Mouse (Mus musculus) bone marrow, adult 2 months (tissue): Measurements from ENCODE around the gene Col8a1.

Experiments
- CTCF ChIP-seq: fragments of 200-500 bp; IDR thresholded peaks from 2 replicates; pipeline ENCODE4 v1.5.1; 2011; ENCODE audit warnings: low read length, control low read depth; ENCODE audit not compliant: control insufficient read depth, insufficient read depth
- POLR2A ChIP-seq: fragments of 200-500 bp; IDR thresholded peaks from 2 replicates; pipeline ENCODE4 v1.6.1; 2011; ENCODE audit warnings: low read depth, mild to moderate bottlenecking, control low read depth, low read length, borderline replicate concordance; ENCODE audit not compliant: control insufficient read depth

DNA sequence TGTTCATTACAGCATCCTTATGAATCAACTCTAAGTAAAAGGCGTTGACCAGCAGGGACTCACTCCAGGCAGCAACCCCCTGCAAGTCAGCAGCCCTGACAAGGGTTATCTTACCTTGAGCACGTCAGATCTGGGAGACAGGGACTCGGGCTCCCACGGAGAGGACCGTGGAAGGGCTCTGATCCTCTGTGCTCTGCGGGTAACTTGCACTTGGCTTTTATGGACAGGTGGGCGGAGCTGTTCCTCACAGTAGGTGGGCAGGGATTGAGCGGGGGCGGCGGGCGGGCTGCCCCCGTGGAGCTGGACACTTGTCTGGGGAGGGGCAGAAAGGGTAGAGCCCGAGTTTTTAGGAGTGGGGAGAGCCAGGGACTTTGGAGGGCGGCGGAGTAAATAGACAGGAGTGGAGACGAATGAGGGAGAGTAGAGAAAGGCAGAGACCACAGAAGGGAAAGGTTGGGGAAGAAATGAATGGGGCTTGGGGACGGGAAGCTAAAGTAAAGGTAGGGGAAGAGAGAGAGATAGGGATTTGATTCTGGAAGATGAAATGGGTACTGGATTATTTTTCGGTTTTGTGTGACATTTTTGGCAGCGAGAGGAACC lies at the start of gene Col8a1:
- TF ChIP-seq CTCF (no peak), POLR2A (no peak)
